8 mouse cellular contexts compared by ENCODE assay signal in genomic region chr10:82984950-82985699, GRCm38 (mm10). TPM values are rescaled to one million over a fixed set of nuclear protein-coding genes. Genes with fewer than 3 reads are reported as not detected.
DNase-seq lines count a peak whose midpoint lies in the region; ATAC-seq lines count a peak whose summit lies in the region.

Chst11 (plus strand) TSS chr10:82985498.

- H3K27ac ChIP-seq in embryonic facial prominence, embryonic 11.5 days (replicated peaks; ENCODE audit: low read depth, low read length), result peak within 1 kb of the TSS; percentile 68
- H3K27ac ChIP-seq in limb, embryonic 10.5 days, result peak within 1 kb of the TSS; percentile 86
- peak within 1 kb of the TSS; percentile 79 for H3K27ac ChIP-seq in midbrain, embryonic 12.5 days (replicated peaks)

- H3K9ac ChIP-seq in embryonic facial prominence, embryonic 11.5 days (replicated peaks; ENCODE audit: low read length), result peak within 1 kb of the TSS; percentile 86
- peak within 1 kb of the TSS; percentile 79 for H3K9ac ChIP-seq in midbrain, embryonic 12.5 days (replicated peaks)

- ATAC-seq in embryonic facial prominence, embryonic 11.5 days (replicated peaks; ENCODE audit: insufficient number of reproducible peaks, low FRiP score, low TSS enrichment, low read depth), result peak; percentile 89
- peak; percentile 88 for ATAC-seq in midbrain, embryonic 12.5 days (ENCODE audit: low FRiP score, low read depth)

- no peaks in the 10 kb centered on the region for H3K36me3 ChIP-seq in embryonic facial prominence, embryonic 11.5 days (replicated peaks; ENCODE audit: control insufficient read depth, insufficient read depth, low read depth, low read length)
- H3K36me3 ChIP-seq in limb, embryonic 10.5 days, result no peaks in the 10 kb centered on the region
- H3K36me3 ChIP-seq in midbrain, embryonic 12.5 days, result no peaks in the 10 kb centered on the region

- H3K9me3 ChIP-seq in embryonic facial prominence, embryonic 11.5 days (replicated peaks; ENCODE audit: control insufficient read depth, low read length), result no peaks in the 10 kb centered on the region
- no peaks in the 10 kb centered on the region for H3K9me3 ChIP-seq in limb, embryonic 10.5 days (replicated peaks)
- H3K9me3 ChIP-seq in midbrain, embryonic 12.5 days, result no peaks in the 10 kb centered on the region

- H3K4me1 ChIP-seq in embryonic facial prominence, embryonic 11.5 days (ENCODE audit: control insufficient read depth, insufficient read depth, low read length), result peaks cover 4% of the 10 kb centered on the region; the same call in 1 of the 2 replicates
- peaks cover 41% of the 10 kb centered on the region for H3K4me1 ChIP-seq in limb, embryonic 10.5 days
- peaks cover 39% of the 10 kb centered on the region for H3K4me1 ChIP-seq in midbrain, embryonic 12.5 days

- WGBS in embryonic facial prominence, embryonic 11.5 days, result under 1% methylated on average over 65 of the region's 67 CpGs
- WGBS in limb, embryonic 10.5 days, result under 1% methylated on average over 66 of the region's 67 CpGs
- under 1% methylated on average over 64 of the region's 67 CpGs for WGBS in midbrain, embryonic 12.5 days

- peak within 1 kb of the TSS; percentile 78 for H3K4me3 ChIP-seq in embryonic facial prominence, embryonic 11.5 days (ENCODE audit: low read depth, low read length)
- H3K4me3 ChIP-seq in limb, embryonic 10.5 days, result peak within 1 kb of the TSS; percentile 80
- peak within 1 kb of the TSS; percentile 62 for H3K4me3 ChIP-seq in midbrain, embryonic 12.5 days

- H3K27me3 ChIP-seq in embryonic facial prominence, embryonic 11.5 days (ENCODE audit: control insufficient read depth, insufficient read depth, low read length), result peaks cover 3% of the 10 kb centered on the region; the same call in 1 of the 2 replicates
- peaks cover 62% of the 10 kb centered on the region for H3K27me3 ChIP-seq in limb, embryonic 10.5 days (ENCODE audit: low read depth, poor library complexity, severe bottlenecking)
- peaks cover 38% of the 10 kb centered on the region for H3K27me3 ChIP-seq in midbrain, embryonic 12.5 days

- peak within 1 kb of the TSS; percentile 91 for H3K4me2 ChIP-seq in embryonic facial prominence, embryonic 11.5 days (ENCODE audit: low read depth, low read length)
- peak within 1 kb of the TSS; percentile 87 for H3K4me2 ChIP-seq in midbrain, embryonic 12.5 days (replicated peaks)

- peak; percentile 34 to 66 for DNase-seq in urinary bladder, adult 18-20 months (ENCODE audit: low spot score in 2 of 2)
- no peak for DNase-seq in urinary bladder, postnatal 10 days (ENCODE audit: low spot score)
- peak; percentile 87 for DNase-seq in embryonic facial prominence, embryonic 11.5 days (ENCODE audit: low spot score)
- peak; percentile 98 for DNase-seq in heart, adult 11 months
- DNase-seq in kidney, adult 11 months, result peak; percentile 75
- peak; percentile 84 for DNase-seq in limb, embryonic 10.5 days (ENCODE audit: low spot score)
- peak; percentile 52 for DNase-seq in spleen, adult 12 weeks (ENCODE audit: low spot score)

RNA-seq across cellular contexts. Expression of gene Chst11, which starts in this region (rescaled TPM):
- 2.1 and 2.3 TPM in 2 replicates for polyA plus RNA-seq in embryonic facial prominence, embryonic 11.5 days (2014; fragmentation: Nextera tagmentation; extraction: Ambion mirVana)
- 1.2 and 1.5 TPM in 2 replicates for polyA plus RNA-seq in limb, embryonic 10.5 days (2016; fragmentation: Nextera tagmentation; extraction: Ambion mirVana)
- polyA plus RNA-seq in midbrain, embryonic 12.5 days (2016; fragmentation: Nextera tagmentation; extraction: Ambion mirVana), result 1.9 and 2.3 TPM in 2 replicates
